Mouse (Mus musculus): ENCODE data around the gene Zfp459.
"Not testable (repeated sequence)": the region's sequence is repeated elsewhere in the genome, so short reads cannot be mapped to it uniquely, and the experiment has no call there.

DNA sequence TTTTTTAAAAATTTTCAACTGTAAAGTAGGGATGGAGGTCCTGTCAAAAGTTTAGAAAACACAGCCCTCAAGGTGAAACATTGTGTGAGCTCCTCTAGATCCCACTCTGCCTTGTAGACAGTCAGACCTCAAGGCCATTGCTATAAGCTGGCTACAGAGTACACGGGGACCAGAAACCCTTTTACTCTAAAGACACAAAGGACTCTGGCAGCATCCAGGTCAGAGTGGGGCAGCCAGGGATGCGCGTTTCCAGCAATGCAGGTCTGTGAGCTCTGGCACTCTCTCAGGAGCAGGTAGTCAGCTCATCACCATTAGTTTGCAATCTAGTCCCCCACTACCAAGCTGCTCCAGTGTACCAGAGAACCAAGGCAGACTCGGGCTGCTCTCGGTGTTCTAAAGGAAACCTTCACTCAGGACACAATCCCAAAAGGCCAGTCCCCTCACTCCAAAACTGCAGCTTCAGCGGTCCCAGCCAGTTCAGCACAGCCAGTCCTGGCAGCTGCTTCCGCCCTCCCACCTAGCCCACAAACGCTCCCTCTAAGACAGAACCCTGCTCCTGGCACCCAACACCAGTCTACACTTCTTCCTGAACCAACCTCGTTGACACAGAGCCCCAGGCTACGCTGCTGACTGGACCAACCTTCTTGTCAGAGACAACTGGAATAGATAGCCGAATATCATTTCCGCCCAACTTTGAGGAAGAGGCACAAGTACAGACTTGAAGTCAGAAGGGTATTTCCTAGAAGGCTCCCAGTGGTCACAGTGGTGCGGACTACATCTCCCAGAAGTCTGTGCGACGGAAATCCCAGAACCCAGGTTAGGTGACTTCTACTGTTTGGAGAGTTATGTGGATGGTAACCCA, 45.9 kb downstream of the Zfp459 start, which contains the start of the genes Gm28041 and Zfp456:
- not testable (repeated sequence) for TF ChIP-seq MAFK (IDR thresholded peaks at IDR 0.05; ENCODE audit: insufficient read depth, low read depth, low read length); CHD2 (IDR thresholded peaks at IDR 0.05; ENCODE audit: low read depth, low read length); ZNF384 (IDR thresholded peaks at IDR 0.05; ENCODE audit: low read depth, low read length); ZC3H11A (IDR thresholded peaks at IDR 0.05; ENCODE audit: borderline replicate concordance, low read depth, low read length)
- peak; percentile 79; the same call in 1 of the 2 replicates for TF ChIP-seq HCFC1 (IDR thresholded peaks at IDR 0.05; ENCODE audit: borderline replicate concordance, insufficient read depth, low read length)

Measured in ES-E14 (cell line).